Mouse (Mus musculus): ENCODE data around the gene Naga.

DNA sequence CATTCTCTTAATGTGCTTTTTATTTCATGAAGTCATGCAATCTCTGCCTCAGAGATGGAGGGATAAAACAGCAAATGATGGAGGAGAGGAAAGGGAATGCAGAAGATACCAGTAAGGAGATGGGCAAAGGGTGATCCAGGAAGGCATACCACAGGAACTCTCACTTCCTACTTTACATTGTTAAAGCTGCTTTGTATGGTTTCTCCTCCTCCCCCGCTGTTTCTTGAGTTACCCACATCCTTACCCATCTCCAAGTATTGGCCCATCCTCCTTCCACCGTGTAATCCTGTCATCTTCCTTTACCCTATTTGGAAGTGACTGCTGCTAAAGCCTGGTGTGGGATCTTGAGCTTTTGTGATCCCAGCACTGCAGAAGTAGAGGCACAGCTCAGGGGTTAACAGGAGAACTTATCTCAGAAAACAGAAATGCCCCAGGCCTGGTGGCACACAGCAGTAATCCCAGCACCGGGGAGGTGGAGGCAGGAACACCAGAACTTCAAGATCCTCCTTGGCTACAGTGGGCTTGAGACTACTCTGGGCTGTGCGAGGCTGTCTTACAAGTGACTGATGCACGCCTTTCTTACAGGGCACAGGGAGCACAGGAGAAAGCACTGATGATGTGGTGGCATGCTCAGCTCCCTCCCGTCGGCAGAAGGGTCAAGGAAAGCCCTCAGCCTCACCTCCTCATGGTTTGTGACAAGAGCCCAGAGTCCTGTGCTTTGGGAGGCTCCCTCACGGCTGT lies 9.7 kb upstream of the Naga start:
- TF ChIP-seq CTCF (IDR thresholded peaks at IDR 0.05; ENCODE audit: borderline replicate concordance, control insufficient read depth, extremely low read depth, insufficient read depth, low read length, poor library complexity) (no peak), POLR2A (IDR thresholded peaks at IDR 0.05; ENCODE audit: control insufficient read depth, extremely low read depth, insufficient read depth, low read length, poor library complexity) (no peak)
